Mouse (Mus musculus) left cerebral cortex, postnatal 25 days (tissue): Measurements from ENCODE around the gene Adamtsl1. TPM values are rescaled to one million over a fixed set of nuclear protein-coding genes. Genes with fewer than 3 reads are reported as not detected.

ENCODE experiments used
- DNase-seq, 2 experiments: peaks; one replicate each; pipeline ENCODE4 v3.0.0; 2022; ENCODE audit warnings: low spot score in 2 of 2, mixed read lengths in 1 of 2
- intact Hi-C: fragments of 180-260 bp; cut with DNase I; formaldehyde crosslinking; loops from one replicate; pipeline ENCODE4 v1.15.1; 2025
- total RNA-seq, 2 experiments: library from RNA; stranded (reverse); gene quantifications; 2 replicates each; pipeline ENCODE4 v1.2.3; 2021

The Adamtsl1 gene
- 1 to 10 TPM; 3.8 to 5.0 TPM for total RNA-seq

GRCm38 (mm10) chr4:85513792-85514191 lies at the start of gene Adamtsl1:
Gene Adamtsl1, plus strand, starts transcription at chr4:85514172.
- intact Hi-C loops: no loop called here
- no peak for DNase-seq

GRCm38 (mm10) chr4:85483586-85483985 lies 30.4 kb upstream of the Adamtsl1 start:
- peak in 1 of 2 experiments; percentile 19 for DNase-seq

GRCm38 (mm10) chr4:85486316-85486946 lies 27.5 kb upstream of the Adamtsl1 start:
- intact Hi-C loops: loop anchor here (5.0 kb wide), 1 partner anchor 326 kb away; no protein-coding TSS in a partner anchor
- DNase-seq: peak; percentile 29 to 72

More at GRCm38 (mm10) chr4:85483586-85483985, 30.4 kb upstream of the Adamtsl1 start:
- intact Hi-C loops: no loop called here

GRCm38 (mm10) chr4:85505718-85506117 lies 8.3 kb upstream of the Adamtsl1 start:
- intact Hi-C loops: no loop called here
- DNase-seq: no peak

- intact Hi-C loops: no loop called here
- DNase-seq: no peak
Observed at GRCm38 (mm10) chr4:85506976-85507375, 7.0 kb upstream of the Adamtsl1 start.

GRCm38 (mm10) chr4:85507491-85507890 lies 6.5 kb upstream of the Adamtsl1 start:
- intact Hi-C loops: no loop called here
- no peak for DNase-seq

DNA sequence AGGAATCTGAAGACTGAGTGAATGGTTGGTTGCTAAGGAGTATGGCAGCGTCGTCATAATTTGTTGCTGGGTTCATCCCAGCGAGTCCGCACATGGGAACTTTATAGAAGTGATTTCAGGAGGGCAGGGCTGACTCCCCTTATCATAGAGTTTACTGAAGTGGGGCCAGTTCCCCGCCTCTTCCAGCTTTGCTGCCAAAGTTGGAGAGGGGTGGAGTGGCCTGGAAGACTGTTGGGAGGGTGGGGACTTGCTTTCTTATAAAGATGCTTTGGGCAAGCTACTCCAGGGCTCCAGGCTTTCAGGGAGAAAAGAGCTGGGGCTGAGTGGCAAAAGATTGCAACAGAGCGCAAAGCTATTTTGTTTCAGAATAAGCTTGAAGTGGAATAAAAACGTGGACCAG lies 684 bp upstream of the Adamtsl1 start:
- no peak for DNase-seq
- intact Hi-C loops: no loop called here

GRCm38 (mm10) chr4:85514205-85514681 lies 271 bp downstream of the Adamtsl1 start:
- peak in 1 of 2 experiments; percentile 6 for DNase-seq
- intact Hi-C loops: no loop called here

DNA sequence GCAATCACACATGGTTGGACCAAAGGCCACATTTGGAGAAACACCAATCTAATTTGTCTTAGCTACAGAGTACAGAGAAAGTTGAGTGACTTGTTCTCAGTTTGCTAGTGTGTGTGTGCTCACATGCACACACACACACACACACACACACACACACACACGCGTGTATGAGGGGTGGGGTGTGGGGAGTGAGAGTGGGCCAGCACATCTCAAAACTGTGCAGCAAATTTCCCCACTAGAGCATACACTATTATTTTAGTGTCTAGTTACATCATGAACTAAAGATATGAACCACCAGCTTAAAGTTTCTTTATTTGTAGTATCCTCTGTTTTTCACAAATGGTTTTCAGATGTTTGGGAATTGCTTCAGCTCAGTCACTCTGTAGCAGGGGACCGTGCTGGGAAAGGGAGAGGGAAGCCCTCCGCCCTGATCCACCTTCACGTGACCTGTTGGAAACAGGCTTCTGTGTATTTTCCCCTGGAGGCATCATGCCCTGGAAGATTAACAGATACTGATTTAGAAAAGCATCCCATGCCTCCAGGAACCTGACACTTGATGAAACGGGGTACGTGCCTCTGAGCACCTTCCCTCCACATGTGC lies 13.1 kb downstream of the Adamtsl1 start:
- DNase-seq: no peak
- intact Hi-C loops: no loop called here

DNA sequence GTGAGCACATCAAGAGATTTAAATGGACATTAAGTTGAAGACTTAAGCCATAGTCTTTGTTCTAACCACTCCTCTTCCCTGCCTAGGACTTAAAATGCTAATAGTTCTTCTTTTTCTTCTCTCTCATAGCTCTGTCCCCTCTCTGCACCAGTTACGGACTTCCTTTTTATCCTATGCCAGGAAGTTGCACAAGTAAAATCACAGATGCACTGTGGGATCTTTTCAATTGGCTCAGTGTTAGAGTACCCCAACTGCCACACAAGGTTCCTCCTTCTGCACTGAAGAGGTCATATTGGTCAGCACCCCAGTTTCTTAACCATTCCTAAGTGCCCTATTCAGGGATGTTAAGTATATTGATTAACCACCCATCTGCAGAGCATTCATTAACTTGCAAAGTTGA lies 15.9 kb downstream of the Adamtsl1 start:
- DNase-seq: no peak
- intact Hi-C loops: no loop called here

GRCm38 (mm10) chr4:85539677-85540076 lies 25.7 kb downstream of the Adamtsl1 start:
- DNase-seq: no peak
- intact Hi-C loops: no loop called here

DNA sequence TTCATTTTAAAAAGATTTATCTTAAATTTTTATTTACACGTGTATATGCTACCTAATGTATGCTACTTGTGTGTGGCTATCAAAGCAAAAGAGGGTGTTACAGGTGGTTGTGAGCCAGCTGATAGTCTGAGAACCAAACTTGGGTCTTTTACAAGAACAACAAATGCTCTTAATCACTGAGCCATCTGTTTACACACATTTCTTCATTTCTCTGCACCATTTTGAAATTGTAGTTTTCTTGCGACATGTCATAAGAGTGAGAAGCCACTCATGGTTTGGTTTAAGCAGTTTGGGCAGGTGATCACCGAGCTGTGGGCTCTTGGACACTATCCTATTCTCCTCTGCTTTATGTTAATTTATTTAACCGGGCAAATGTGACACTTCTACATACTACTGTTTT lies 29.2 kb downstream of the Adamtsl1 start:
- intact Hi-C loops: no loop called here
- no peak for DNase-seq

- intact Hi-C loops: no loop called here
- DNase-seq: no peak
Observed at GRCm38 (mm10) chr4:85554696-85555095, 40.7 kb downstream of the Adamtsl1 start.

GRCm38 (mm10) chr4:85559753-85560152 lies 45.8 kb downstream of the Adamtsl1 start:
- intact Hi-C loops: no loop called here
- DNase-seq: no peak

DNA sequence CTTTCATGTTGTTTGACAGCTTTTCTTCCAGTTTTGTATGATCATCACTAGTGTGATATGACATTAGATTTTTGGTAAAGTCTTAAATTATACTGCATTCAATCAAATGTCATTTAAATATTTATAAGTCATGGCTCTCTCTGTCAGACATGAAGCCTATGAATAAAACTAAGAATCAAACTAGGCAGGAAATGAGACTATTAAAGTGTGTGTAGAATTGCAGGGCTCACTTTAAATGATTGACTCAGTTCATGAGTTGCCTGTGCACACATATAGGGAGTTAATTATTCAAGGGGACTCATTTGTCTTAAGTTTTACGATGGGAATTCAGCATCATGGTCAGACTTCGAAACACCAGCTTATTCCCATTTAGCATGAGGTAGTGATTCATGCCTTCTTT lies 71.5 kb downstream of the Adamtsl1 start:
- no peak for DNase-seq

GRCm38 (mm10) chr4:85588928-85589327 lies 75.0 kb downstream of the Adamtsl1 start:
- no peak for DNase-seq
- intact Hi-C loops: no loop called here

More for the DNA sequence above, 71.5 kb downstream of the Adamtsl1 start:
- intact Hi-C loops: no loop called here

GRCm38 (mm10) chr4:85591037-85591436 lies 77.1 kb downstream of the Adamtsl1 start:
- no peak for DNase-seq
- intact Hi-C loops: no loop called here

GRCm38 (mm10) chr4:85594159-85594558 lies 80.2 kb downstream of the Adamtsl1 start:
- DNase-seq: no peak
- intact Hi-C loops: no loop called here

GRCm38 (mm10) chr4:85613331-85613730 lies 99.4 kb downstream of the Adamtsl1 start:
- no peak for DNase-seq
- intact Hi-C loops: no loop called here

- DNase-seq: no peak
- intact Hi-C loops: no loop called here
Observed at GRCm38 (mm10) chr4:85618746-85619145, 104.8 kb downstream of the Adamtsl1 start.

GRCm38 (mm10) chr4:85619261-85619660 lies 105.3 kb downstream of the Adamtsl1 start:
- intact Hi-C loops: no loop called here

More at GRCm38 (mm10) chr4:85619261-85619660, 105.3 kb downstream of the Adamtsl1 start:
- no peak for DNase-seq
